Mouse (Mus musculus) hindbrain, embryonic 14.5 days (tissue): ENCODE data around the gene Agrn. TPM values are rescaled to one million over a fixed set of nuclear protein-coding genes. Genes with fewer than 3 reads are reported as not detected.
"Not testable (repeated sequence)": the region's sequence is repeated elsewhere in the genome, so short reads cannot be mapped to it uniquely, and the experiment has no call there.

Experiments
- ATAC-seq: fragments of 200-750 bp; cut with Nextera tagmentation; 2 replicates; pipeline ENCODE4 v1.8.0; 2017; ENCODE audit warnings: moderate number of reproducible peaks, mild to moderate bottlenecking, moderate TSS enrichment, moderate library complexity; ENCODE audit not compliant: low FRiP score
- DNase-seq: peaks from one replicate; pipeline ENCODE4 v3.0.0-alpha.2; 2015; ENCODE audit warnings: low spot score
- H3K27ac ChIP-seq: fragments of 300-500 bp; sonication (generic); 2 replicates; pipeline ENCODE4 v1.5.1; 2014; ENCODE audit warnings: mild to moderate bottlenecking, moderate library complexity
- H3K27me3 ChIP-seq: fragments of 300-500 bp; sonication (generic); 2 replicates; pipeline ENCODE4 v1.6.1; 2014; ENCODE audit warnings: mild to moderate bottlenecking, low read length, mixed read lengths; ENCODE audit not compliant: control insufficient read depth, insufficient read depth
- H3K36me3 ChIP-seq: fragments of 300-500 bp; sonication (generic); replicated peaks from 2 replicates; pipeline ENCODE4 v1.6.1; 2014; ENCODE audit not compliant: control insufficient read depth, insufficient read depth
- H3K4me1 ChIP-seq: fragments of 300-500 bp; sonication (generic); replicated peaks from 2 replicates; pipeline ENCODE4 v1.6.1; 2014; ENCODE audit warnings: antibody characterized with exemption, low read length, mixed read lengths; ENCODE audit not compliant: control insufficient read depth, insufficient read depth
- H3K4me2 ChIP-seq: fragments of 300-500 bp; sonication (generic); replicated peaks from 2 replicates; pipeline ENCODE4 v1.6.1; 2014; ENCODE audit warnings: mild to moderate bottlenecking, moderate library complexity
- H3K4me3 ChIP-seq: fragments of 300-500 bp; sonication (generic); replicated peaks from 2 replicates; pipeline ENCODE4 v1.5.1; 2014; ENCODE audit warnings: mild to moderate bottlenecking, low read length
- H3K9ac ChIP-seq: fragments of 300-500 bp; sonication (generic); 2 replicates; pipeline ENCODE4 v1.6.1; 2014
- H3K9me3 ChIP-seq: fragments of 300-500 bp; sonication (generic); 2 replicates; pipeline ENCODE4 v1.6.1; 2016; ENCODE audit warnings: low read length; ENCODE audit not compliant: control insufficient read depth
- WGBS: fragments of 180-500 bp; shearing (Covaris S2); extraction: QIAGEN DNeasy Blood & Tissue Kit; methylation state at CpG from one replicate; pipeline ENCODE4 v1.1.7; 2014; 5-methylcytosine and 5-hydroxymethylcytosine counted together
- polyA plus RNA-seq: library from polyadenylated mRNA; unstranded; fragments of >200 nt; fragmentation: Nextera tagmentation; extraction: Ambion mirVana; gene quantifications from 2 replicates; pipeline ENCODE4 v1.2.1, GENCODE M21; 2014

The Agrn gene
- polyA plus RNA-seq, 1 experiment from 2014 or later: 127 TPM

DNA sequence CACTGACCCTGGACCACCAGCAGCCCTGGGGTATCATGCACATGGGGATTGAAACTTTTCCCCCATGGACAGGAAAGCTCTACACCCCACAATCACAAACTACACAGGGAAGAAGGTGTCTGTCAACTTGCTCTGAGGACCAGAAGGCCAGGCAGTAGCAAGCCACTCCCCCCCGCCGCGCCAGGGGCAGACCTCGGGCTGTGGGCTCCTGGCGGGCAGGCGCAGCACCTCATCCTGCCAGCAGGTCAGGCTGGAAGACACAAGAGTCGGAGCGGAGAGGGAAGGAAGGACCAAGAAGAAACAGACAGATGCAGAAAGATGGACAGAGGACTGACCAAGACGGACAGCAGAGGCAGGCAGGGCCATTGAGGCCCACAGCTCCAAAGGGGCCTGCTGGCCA is 19.7 kb downstream of the Agrn start:
- H3K9ac ChIP-seq: no peak overlapping the region
- WGBS: 96% methylated on average over 9 of the region's 9 CpGs
- no peaks in the 10 kb centered on the region for H3K9me3 ChIP-seq
- DNase-seq (no peak), ATAC-seq (no peak)
- H3K4me2 ChIP-seq: no peak overlapping the region
- H3K27me3 ChIP-seq: no peaks in the 10 kb centered on the region
- peaks cover 94% of the 10 kb centered on the region for H3K36me3 ChIP-seq
- H3K27ac ChIP-seq: no peak overlapping the region
- no peak overlapping the region for H3K4me3 ChIP-seq
- peaks cover 21% of the 10 kb centered on the region for H3K4me1 ChIP-seq

- Histone ChIP-seq H3K9ac (no peak overlapping the region), H3K27ac (no peak overlapping the region), H3K27me3 (no peaks in the 10 kb centered on the region), H3K9me3 (no peaks in the 10 kb centered on the region), H3K36me3 (peaks cover 100% of the 10 kb centered on the region), H3K4me1 (no peaks in the 10 kb centered on the region), H3K4me3 (no peak overlapping the region), H3K4me2 (no peak overlapping the region)
- DNase-seq: no peak
- no peak for ATAC-seq
- 96% methylated on average over 11 of the region's 11 CpGs for WGBS
These were observed 25.5 kb downstream of the Agrn start for GRCm38 (mm10) chr4:156171828-156172227.

DNA sequence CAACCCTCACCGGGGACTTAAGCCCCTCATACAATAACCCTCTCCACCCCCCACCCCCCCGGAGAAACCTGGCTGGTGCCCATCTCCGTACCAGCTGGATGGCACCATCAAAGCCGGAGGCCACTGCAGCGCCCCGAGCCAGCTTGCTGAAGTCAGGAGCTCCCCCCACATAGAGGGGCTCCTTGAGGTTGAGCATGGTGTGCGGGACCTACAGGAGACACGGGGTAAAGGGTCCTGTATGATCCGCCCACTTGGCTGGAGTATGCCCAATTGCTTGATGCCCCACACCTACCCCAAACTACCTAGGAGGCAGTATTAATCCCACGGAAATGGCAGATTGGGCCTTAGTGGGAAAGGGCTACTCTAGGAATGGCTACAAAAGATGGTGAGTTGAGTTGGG is 28.2 kb downstream of the Agrn start:
- DNase-seq (no peak), ATAC-seq (no peak)
- Histone ChIP-seq H3K36me3 (peaks cover 98% of the 10 kb centered on the region), H3K9ac (no peak overlapping the region), H3K4me1 (no peaks in the 10 kb centered on the region), H3K9me3 (no peaks in the 10 kb centered on the region), H3K4me3 (no peak overlapping the region), H3K27me3 (no peaks in the 10 kb centered on the region), H3K27ac (no peak overlapping the region), H3K4me2 (no peak overlapping the region)
- WGBS: 95% methylated on average over 10 of the region's 10 CpGs

GRCm38 (mm10) chr4:156168611-156169010 is 28.7 kb downstream of the Agrn start:
- Histone ChIP-seq H3K27me3 (no peaks in the 10 kb centered on the region), H3K4me2 (no peak overlapping the region), H3K36me3 (peaks cover 98% of the 10 kb centered on the region), H3K4me1 (no peaks in the 10 kb centered on the region), H3K9me3 (no peaks in the 10 kb centered on the region), H3K27ac (no peak overlapping the region), H3K4me3 (no peak overlapping the region), H3K9ac (no peak overlapping the region)
- no peak for DNase-seq
- no peak for ATAC-seq
- 95% methylated on average over 8 of the region's 8 CpGs for WGBS

DNA sequence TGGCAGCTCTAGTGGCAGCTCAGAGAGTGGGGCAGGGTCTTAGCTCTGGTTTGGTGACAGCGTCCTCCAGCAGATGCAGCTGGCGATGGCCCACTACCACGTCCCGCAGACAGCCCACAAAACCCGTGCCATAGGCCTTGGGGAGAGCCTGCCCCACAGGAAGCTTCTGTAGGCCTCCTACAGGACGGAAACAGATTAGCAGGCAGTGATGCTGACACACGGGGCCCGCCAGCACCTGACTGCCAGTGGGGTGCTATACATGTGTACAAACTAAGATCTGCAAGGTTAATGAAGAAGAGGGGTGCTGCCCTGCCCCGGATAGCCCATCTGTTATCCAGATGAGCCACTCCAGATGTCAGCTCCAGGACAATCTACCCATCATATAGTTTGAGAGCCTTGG is 30.8 kb downstream of the Agrn start:
- H3K4me2 ChIP-seq: no peak overlapping the region
- H3K36me3 ChIP-seq: peaks cover 94% of the 10 kb centered on the region
- no peaks in the 10 kb centered on the region for H3K27me3 ChIP-seq
- no peak overlapping the region for H3K4me3 ChIP-seq
- H3K9ac ChIP-seq: no peak overlapping the region
- H3K9me3 ChIP-seq: 0 out of 2 replicates have a peak, but pooled peaks cover 8% of the 10 kb centered on the region
- DNase-seq: no peak
- 92% methylated on average over 9 of the region's 9 CpGs for WGBS
- no peak for ATAC-seq
- H3K27ac ChIP-seq: no peak overlapping the region
- H3K4me1 ChIP-seq: no peaks in the 10 kb centered on the region

- peaks cover 9% of the 10 kb centered on the region for H3K9me3 ChIP-seq
- ATAC-seq: no peak
- H3K9ac ChIP-seq: no peak overlapping the region
- no peaks in the 10 kb centered on the region for H3K36me3 ChIP-seq
- WGBS: 95% methylated on average over 3 of the region's 3 CpGs
- H3K27me3 ChIP-seq: no peaks in the 10 kb centered on the region
- no peak overlapping the region for H3K27ac ChIP-seq
- no peak overlapping the region for H3K4me2 ChIP-seq
- no peaks in the 10 kb centered on the region for H3K4me1 ChIP-seq
- no peak for DNase-seq
- no peak overlapping the region for H3K4me3 ChIP-seq
These were observed 42.5 kb downstream of the Agrn start for GRCm38 (mm10) chr4:156154771-156155170.

- H3K9me3 ChIP-seq, H3K36me3 ChIP-seq, H3K4me1 ChIP-seq, H3K9ac ChIP-seq, ATAC-seq, DNase-seq, H3K27ac ChIP-seq, H3K27me3 ChIP-seq, H3K4me3 ChIP-seq, H3K4me2 ChIP-seq: not testable (repeated sequence)
- 90% methylated on average over 10 of the region's 10 CpGs for WGBS
These were observed 46.4 kb downstream of the Agrn start for GRCm38 (mm10) chr4:156150887-156151286.

DNA sequence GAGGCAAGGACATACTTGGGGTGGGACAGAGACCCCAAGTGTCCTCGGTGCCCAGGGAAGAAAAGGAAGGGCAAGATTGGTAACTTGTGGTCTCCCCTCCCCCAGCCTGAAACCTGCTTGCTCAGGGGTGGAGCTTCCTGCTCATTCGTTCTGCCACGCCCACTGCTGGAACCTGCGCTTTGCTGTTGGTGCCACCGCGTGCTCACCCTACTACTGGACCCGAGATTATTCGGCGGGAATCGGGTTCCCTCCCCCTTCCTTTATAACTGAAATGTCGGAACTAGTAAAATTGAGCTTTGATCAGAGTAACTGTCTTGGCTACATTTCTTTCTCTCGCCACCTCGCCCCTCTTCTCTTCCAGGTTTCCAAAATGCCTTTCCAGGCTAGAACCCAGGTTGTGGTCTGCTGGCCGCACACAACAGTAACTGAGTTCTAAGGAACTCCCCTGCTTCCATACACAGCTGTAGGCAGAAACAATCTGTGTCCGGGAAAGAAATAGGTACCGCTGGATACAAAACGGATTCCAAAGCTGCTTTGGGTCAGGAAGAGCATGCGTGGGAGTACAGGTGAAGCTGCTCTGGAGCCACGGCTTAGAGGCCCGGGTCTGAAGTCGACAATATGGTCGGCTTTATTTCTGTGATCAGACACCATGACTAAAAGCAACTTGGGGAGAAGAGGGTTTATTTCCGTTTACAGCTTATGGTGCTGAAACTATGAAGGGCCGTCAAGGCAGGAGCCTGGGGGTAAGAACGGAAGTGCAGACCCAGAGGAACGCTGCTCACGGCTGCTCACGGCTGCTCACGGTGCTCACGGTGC is 60.8 kb downstream of the Agrn start:
- Histone ChIP-seq H3K27me3 (no peaks in the 10 kb centered on the region), H3K4me3 (no peak overlapping the region), H3K9me3 (no peaks in the 10 kb centered on the region), H3K4me1 (no peaks in the 10 kb centered on the region), H3K36me3 (no peaks in the 10 kb centered on the region), H3K9ac (no peak overlapping the region), H3K4me2 (no peak overlapping the region), H3K27ac (no peak overlapping the region)
- DNase-seq (no peak), ATAC-seq (no peak)
- WGBS: 94% methylated on average over 30 of the region's 30 CpGs

- ATAC-seq: no peak
- 98% methylated on average over 14 of the region's 14 CpGs for WGBS
These were observed 61.5 kb downstream of the Agrn start for GRCm38 (mm10) chr4:156135801-156136200.

GRCm38 (mm10) chr4:156135112-156135511 is 62.2 kb downstream of the Agrn start:
- Histone ChIP-seq H3K36me3 (no peaks in the 10 kb centered on the region), H3K4me2 (no peak overlapping the region), H3K9me3 (no peaks in the 10 kb centered on the region), H3K9ac (no peak overlapping the region), H3K4me1 (no peaks in the 10 kb centered on the region), H3K27me3 (no peaks in the 10 kb centered on the region), H3K4me3 (no peak overlapping the region), H3K27ac (no peak overlapping the region)
- DNase-seq (no peak), ATAC-seq (no peak)
- 94% methylated on average over 13 of the region's 13 CpGs for WGBS

More at GRCm38 (mm10) chr4:156135801-156136200, 61.5 kb downstream of the Agrn start:
- no peaks in the 10 kb centered on the region for H3K9me3 ChIP-seq
- H3K27ac ChIP-seq: no peak overlapping the region
- no peak overlapping the region for H3K9ac ChIP-seq
- no peak overlapping the region for H3K4me2 ChIP-seq
- no peaks in the 10 kb centered on the region for H3K27me3 ChIP-seq
- no peaks in the 10 kb centered on the region for H3K4me1 ChIP-seq
- no peaks in the 10 kb centered on the region for H3K36me3 ChIP-seq
- DNase-seq: no peak
- no peak overlapping the region for H3K4me3 ChIP-seq
